Mouse (Mus musculus): ENCODE measurements at regions not wholly inside any gene's neighbourhood (a gene's known extent, or its start where the extent isn't known, plus 50 kb on each side); places are given as distances from the start of the nearest gene placed in this dataset.

- DNase-seq (ENCODE audit: low spot score): no peak
- no peaks in the 10 kb centered on the region for H3K4me1 ChIP-seq (ENCODE audit: control insufficient read depth, insufficient read depth, low read length)
- H3K27ac ChIP-seq (replicated peaks; ENCODE audit: low read depth, low read length): no peak overlapping the region
- no peaks in the 10 kb centered on the region for H3K9me3 ChIP-seq (ENCODE audit: control insufficient read depth, low read length)
- no peak overlapping the region for H3K4me3 ChIP-seq (ENCODE audit: low read depth, low read length)
- no peak for ATAC-seq (ENCODE audit: insufficient number of reproducible peaks, low FRiP score, low TSS enrichment, low read depth)
- H3K27me3 ChIP-seq (ENCODE audit: control insufficient read depth, insufficient read depth, low read length): no peaks in the 10 kb centered on the region
- WGBS: 91% methylated on average over 1 of the region's 1 CpGs
- no peak overlapping the region for H3K9ac ChIP-seq (ENCODE audit: low read length)
- no peak overlapping the region for H3K4me2 ChIP-seq (ENCODE audit: low read depth, severe bottlenecking)
- no peaks in the 10 kb centered on the region for H3K36me3 ChIP-seq (ENCODE audit: control insufficient read depth, insufficient read depth, low read length)
Observed at GRCm38 (mm10) chr1:73673851-73674235, 450.4 kb downstream of the Tns1 start.

GRCm38 (mm10) chr1:73673191-73673850 lies 450.9 kb downstream of the Tns1 start:
- 53% methylated on average over 4 of the region's 4 CpGs for WGBS
- H3K4me2 ChIP-seq (ENCODE audit: low read depth, severe bottlenecking): no peak overlapping the region
- ATAC-seq (ENCODE audit: insufficient number of reproducible peaks, low FRiP score, low TSS enrichment, low read depth) (no peak), DNase-seq (ENCODE audit: low spot score) (no peak)
- no peak overlapping the region for H3K27ac ChIP-seq (replicated peaks; ENCODE audit: low read depth, low read length)
- no peak overlapping the region for H3K4me3 ChIP-seq (ENCODE audit: low read depth, low read length)
- H3K36me3 ChIP-seq (ENCODE audit: control insufficient read depth, insufficient read depth, low read length): no peaks in the 10 kb centered on the region
- H3K9me3 ChIP-seq (ENCODE audit: control insufficient read depth, low read length): no peaks in the 10 kb centered on the region
- H3K9ac ChIP-seq (ENCODE audit: low read length): no peak overlapping the region
- H3K4me1 ChIP-seq (ENCODE audit: control insufficient read depth, insufficient read depth, low read length): no peaks in the 10 kb centered on the region
- no peaks in the 10 kb centered on the region for H3K27me3 ChIP-seq (ENCODE audit: control insufficient read depth, insufficient read depth, low read length)

GRCm38 (mm10) chr1:73672239-73672638 lies 452.0 kb downstream of the Tns1 start:
- 90% methylated on average over 4 of the region's 4 CpGs for WGBS
- ATAC-seq (ENCODE audit: insufficient number of reproducible peaks, low FRiP score, low TSS enrichment, low read depth) (no peak), DNase-seq (ENCODE audit: low spot score) (no peak)
- Histone ChIP-seq H3K9ac (ENCODE audit: low read length) (no peak overlapping the region), H3K27ac (replicated peaks; ENCODE audit: low read depth, low read length) (no peak overlapping the region), H3K36me3 (ENCODE audit: control insufficient read depth, insufficient read depth, low read length) (no peaks in the 10 kb centered on the region), H3K4me2 (ENCODE audit: low read depth, severe bottlenecking) (no peak overlapping the region), H3K4me3 (ENCODE audit: low read depth, low read length) (no peak overlapping the region), H3K27me3 (ENCODE audit: control insufficient read depth, insufficient read depth, low read length) (no peaks in the 10 kb centered on the region), H3K9me3 (ENCODE audit: control insufficient read depth, low read length) (no peaks in the 10 kb centered on the region), H3K4me1 (ENCODE audit: control insufficient read depth, insufficient read depth, low read length) (no peaks in the 10 kb centered on the region)

- no peak for ATAC-seq (ENCODE audit: insufficient number of reproducible peaks, low FRiP score, low TSS enrichment, low read depth)
- no peaks in the 10 kb centered on the region for H3K4me1 ChIP-seq (ENCODE audit: control insufficient read depth, insufficient read depth, low read length)
- H3K4me2 ChIP-seq (ENCODE audit: low read depth, severe bottlenecking): no peak overlapping the region
- WGBS: 90% methylated on average over 2 of the region's 2 CpGs
- H3K4me3 ChIP-seq (ENCODE audit: low read depth, low read length): no peak overlapping the region
- H3K27ac ChIP-seq (replicated peaks; ENCODE audit: low read depth, low read length): no peak overlapping the region
- H3K27me3 ChIP-seq (ENCODE audit: control insufficient read depth, insufficient read depth, low read length): no peaks in the 10 kb centered on the region
- H3K9me3 ChIP-seq (ENCODE audit: control insufficient read depth, low read length): no peaks in the 10 kb centered on the region
- DNase-seq (ENCODE audit: low spot score): no peak
- H3K9ac ChIP-seq (ENCODE audit: low read length): no peak overlapping the region
- H3K36me3 ChIP-seq (ENCODE audit: control insufficient read depth, insufficient read depth, low read length): no peaks in the 10 kb centered on the region
Observed at GRCm38 (mm10) chr1:73668691-73669090, 455.6 kb downstream of the Tns1 start.

- H3K27ac ChIP-seq (replicated peaks; ENCODE audit: low read depth, low read length): no peak overlapping the region
- no peak for ATAC-seq (ENCODE audit: insufficient number of reproducible peaks, low FRiP score, low TSS enrichment, low read depth)
- no peaks in the 10 kb centered on the region for H3K36me3 ChIP-seq (ENCODE audit: control insufficient read depth, insufficient read depth, low read length)
- H3K9ac ChIP-seq (ENCODE audit: low read length): no peak overlapping the region
- no peaks in the 10 kb centered on the region for H3K9me3 ChIP-seq (ENCODE audit: control insufficient read depth, low read length)
- WGBS: 46% methylated on average over 1 of the region's 1 CpGs
- DNase-seq (ENCODE audit: low spot score): no peak
- no peak overlapping the region for H3K4me2 ChIP-seq (ENCODE audit: low read depth, severe bottlenecking)
- H3K27me3 ChIP-seq (ENCODE audit: control insufficient read depth, insufficient read depth, low read length): no peaks in the 10 kb centered on the region
- no peak overlapping the region for H3K4me3 ChIP-seq (ENCODE audit: low read depth, low read length)
- H3K4me1 ChIP-seq (ENCODE audit: control insufficient read depth, insufficient read depth, low read length): no peaks in the 10 kb centered on the region
Observed at GRCm38 (mm10) chr1:73663546-73663945, 460.7 kb downstream of the Tns1 start.

- Histone ChIP-seq H3K36me3 (ENCODE audit: control insufficient read depth, insufficient read depth, low read length) (no peaks in the 10 kb centered on the region), H3K4me1 (ENCODE audit: control insufficient read depth, insufficient read depth, low read length) (no peaks in the 10 kb centered on the region), H3K27me3 (ENCODE audit: control insufficient read depth, insufficient read depth, low read length) (no peaks in the 10 kb centered on the region), H3K4me2 (ENCODE audit: low read depth, severe bottlenecking) (no peak overlapping the region), H3K27ac (replicated peaks; ENCODE audit: low read depth, low read length) (no peak overlapping the region), H3K9ac (ENCODE audit: low read length) (no peak overlapping the region), H3K4me3 (ENCODE audit: low read depth, low read length) (no peak overlapping the region), H3K9me3 (ENCODE audit: control insufficient read depth, low read length) (no peaks in the 10 kb centered on the region)
- 76% methylated on average over 3 of the region's 3 CpGs for WGBS
- ATAC-seq (ENCODE audit: insufficient number of reproducible peaks, low FRiP score, low TSS enrichment, low read depth) (no peak), DNase-seq (ENCODE audit: low spot score) (no peak)
Observed at GRCm38 (mm10) chr1:73645011-73645410, 479.2 kb downstream of the Tns1 start.

- Histone ChIP-seq H3K4me2 (ENCODE audit: low read depth, severe bottlenecking) (no peak overlapping the region), H3K9ac (ENCODE audit: low read length) (no peak overlapping the region), H3K36me3 (ENCODE audit: control insufficient read depth, insufficient read depth, low read length) (no peaks in the 10 kb centered on the region), H3K27ac (replicated peaks; ENCODE audit: low read depth, low read length) (no peak overlapping the region), H3K4me3 (ENCODE audit: low read depth, low read length) (no peak overlapping the region), H3K27me3 (ENCODE audit: control insufficient read depth, insufficient read depth, low read length) (no peaks in the 10 kb centered on the region), H3K4me1 (ENCODE audit: control insufficient read depth, insufficient read depth, low read length) (no peaks in the 10 kb centered on the region), H3K9me3 (ENCODE audit: control insufficient read depth, low read length) (no peaks in the 10 kb centered on the region)
- DNase-seq (ENCODE audit: low spot score): no peak
- 70% methylated on average over 5 of the region's 5 CpGs for WGBS
- no peak for ATAC-seq (ENCODE audit: insufficient number of reproducible peaks, low FRiP score, low TSS enrichment, low read depth)
Observed at GRCm38 (mm10) chr1:73644394-73644793, 479.9 kb downstream of the Tns1 start.

- Histone ChIP-seq H3K9ac (ENCODE audit: low read length) (no peak overlapping the region), H3K27ac (replicated peaks; ENCODE audit: low read depth, low read length) (no peak overlapping the region), H3K27me3 (ENCODE audit: control insufficient read depth, insufficient read depth, low read length) (no peaks in the 10 kb centered on the region), H3K4me2 (ENCODE audit: low read depth, severe bottlenecking) (no peak overlapping the region), H3K36me3 (ENCODE audit: control insufficient read depth, insufficient read depth, low read length) (no peaks in the 10 kb centered on the region), H3K4me1 (ENCODE audit: control insufficient read depth, insufficient read depth, low read length) (no peaks in the 10 kb centered on the region), H3K9me3 (ENCODE audit: control insufficient read depth, low read length) (no peaks in the 10 kb centered on the region), H3K4me3 (ENCODE audit: low read depth, low read length) (no peak overlapping the region)
- 66% methylated on average over 5 of the region's 5 CpGs for WGBS
- no peak for DNase-seq (ENCODE audit: low spot score)
- no peak for ATAC-seq (ENCODE audit: insufficient number of reproducible peaks, low FRiP score, low TSS enrichment, low read depth)
Observed at GRCm38 (mm10) chr1:73643431-73643830, 480.8 kb downstream of the Tns1 start.

- Histone ChIP-seq H3K4me2 (ENCODE audit: low read depth, severe bottlenecking) (no peak overlapping the region), H3K36me3 (ENCODE audit: control insufficient read depth, insufficient read depth, low read length) (no peaks in the 10 kb centered on the region), H3K9me3 (ENCODE audit: control insufficient read depth, low read length) (no peaks in the 10 kb centered on the region), H3K9ac (ENCODE audit: low read length) (no peak overlapping the region), H3K4me3 (ENCODE audit: low read depth, low read length) (no peak overlapping the region), H3K27ac (replicated peaks; ENCODE audit: low read depth, low read length) (no peak overlapping the region), H3K4me1 (ENCODE audit: control insufficient read depth, insufficient read depth, low read length) (no peaks in the 10 kb centered on the region), H3K27me3 (ENCODE audit: control insufficient read depth, insufficient read depth, low read length) (no peaks in the 10 kb centered on the region)
- WGBS: 21% methylated on average over 7 of the region's 7 CpGs
- no peak for ATAC-seq (ENCODE audit: insufficient number of reproducible peaks, low FRiP score, low TSS enrichment, low read depth)
- DNase-seq (ENCODE audit: low spot score): peak; percentile 28
Observed at GRCm38 (mm10) chr1:73642691-73643109, 481.5 kb downstream of the Tns1 start.

Measured in limb, embryonic 11.5 days (tissue).